Mouse (Mus musculus) kidney, postnatal 0 days (tissue): ENCODE results near the gene Slc4a8. TPM values are rescaled to one million over a fixed set of nuclear protein-coding genes. Genes with fewer than 3 reads are reported as not detected.
A peak's percentile ranks its signal among the peaks of the same experiment; 100 is the strongest.

ENCODE experiments used
- ATAC-seq: fragments of 200-750 bp; cut with Nextera tagmentation; replicated peaks from 2 replicates; pipeline ENCODE4 v1.8.0; 2017; ENCODE audit warnings: low read depth, moderate number of reproducible peaks, moderate TSS enrichment, moderate library complexity; ENCODE audit not compliant: low FRiP score
- DNase-seq: peaks from one replicate; pipeline ENCODE4 v3.0.0-alpha.2; 2016; ENCODE audit warnings: low spot score
- H3K27ac ChIP-seq: fragments of 300-500 bp; sonication (generic); 2 replicates; pipeline ENCODE4 v1.5.1; 2014; ENCODE audit warnings: mild to moderate bottlenecking
- H3K27me3 ChIP-seq: fragments of 300-500 bp; sonication (generic); 2 replicates; pipeline ENCODE4 v1.6.1; 2014; ENCODE audit warnings: low read length, mixed read lengths; ENCODE audit not compliant: insufficient read depth
- H3K36me3 ChIP-seq: fragments of 300-500 bp; sonication (generic); 2 replicates; pipeline ENCODE4 v1.6.1; 2014; ENCODE audit warnings: low read length, mixed read lengths; ENCODE audit not compliant: insufficient read depth
- H3K4me1 ChIP-seq: fragments of 300-500 bp; sonication (generic); replicated peaks from 2 replicates; pipeline ENCODE4 v1.6.1; 2014; ENCODE audit warnings: antibody characterized with exemption, low read length, mixed read lengths; ENCODE audit not compliant: insufficient read depth
- H3K4me2 ChIP-seq: fragments of 300-500 bp; sonication (generic); 2 replicates; pipeline ENCODE4 v1.6.1; 2014; ENCODE audit warnings: mild to moderate bottlenecking, low read length, moderate library complexity, mixed read lengths
- H3K4me3 ChIP-seq: fragments of 300-500 bp; sonication (generic); replicated peaks from 2 replicates; pipeline ENCODE4 v1.5.1; 2014; ENCODE audit warnings: low read depth, low read length
- H3K9ac ChIP-seq: fragments of 300-500 bp; sonication (generic); 2 replicates; pipeline ENCODE4 v1.6.1; 2014; ENCODE audit warnings: low read depth, low read length
- H3K9me3 ChIP-seq: fragments of 300-500 bp; sonication (generic); replicated peaks from 2 replicates; pipeline ENCODE4 v1.6.1; 2016; ENCODE audit warnings: low read length, inconsistent platforms, mixed read lengths
- CTCF ChIP-seq: IDR thresholded peaks from 2 replicates; pipeline ENCODE4 v1.5.1; 2016; ENCODE audit warnings: antibody characterized with exemption, low read depth, mild to moderate bottlenecking, moderate library complexity
- WGBS: fragments of 180-500 bp; shearing (Covaris S2); extraction: QIAGEN DNeasy Blood & Tissue Kit; methylation state at CpG from one replicate; pipeline ENCODE4 v1.1.7; 2014; 5-methylcytosine and 5-hydroxymethylcytosine counted together
- polyA plus RNA-seq: library from polyadenylated mRNA; unstranded; fragments of >200 nt; fragmentation: Nextera tagmentation; extraction: Ambion mirVana; gene quantifications from 2 replicates; pipeline ENCODE4 v1.2.1, GENCODE M21; 2015

The Slc4a8 gene
- polyA plus RNA-seq, 1 experiment from 2014 or later: 7.5 TPM

- ATAC-seq (peak; percentile 76), DNase-seq (peak; percentile 70)
- 0 out of 2 replicates have a peak overlapping the region, but pooled peaks have one; percentile 61 for H3K9ac ChIP-seq
- peak; percentile 49; the same call in 1 of the 2 replicates for TF ChIP-seq CTCF
- peak overlapping the region; percentile 91 for H3K4me2 ChIP-seq
- H3K4me3 ChIP-seq: peak overlapping the region; percentile 35
- H3K9me3 ChIP-seq: no peaks in the 10 kb centered on the region
- no peaks in the 10 kb centered on the region for H3K36me3 ChIP-seq
- peaks cover 19% of the 10 kb centered on the region for H3K27me3 ChIP-seq
- 5% methylated on average over 34 of the region's 66 CpGs for WGBS
- H3K4me1 ChIP-seq: peaks cover 3% of the 10 kb centered on the region; the same call in 1 of the 2 replicates
- no peak overlapping the region for H3K27ac ChIP-seq
Observed at GRCm38 (mm10) chr15:100870001-100870774, 108.6 kb downstream of the Slc4a8 start.

GRCm38 (mm10) chr15:100870775-100871106 is 109.2 kb downstream of the Slc4a8 start:
- Histone ChIP-seq H3K27ac (no peak overlapping the region), H3K27me3 (peaks cover 19% of the 10 kb centered on the region)
- DNase-seq: peak; percentile 51

GRCm38 (mm10) chr15:100871107-100872011 is 109.8 kb downstream of the Slc4a8 start:
- DNase-seq: no peak
- under 1% methylated on average over 47 of the region's 53 CpGs for WGBS
- no peak for TF ChIP-seq CTCF

More at GRCm38 (mm10) chr15:100870775-100871106, 109.2 kb downstream of the Slc4a8 start:
- Histone ChIP-seq H3K9me3 (no peaks in the 10 kb centered on the region), H3K9ac (peak overlapping the region; percentile 61), H3K4me2 (peak overlapping the region; percentile 91), H3K4me1 (peaks cover 3% of the 10 kb centered on the region; the same call in 1 of the 2 replicates), H3K4me3 (peak overlapping the region; percentile 68), H3K36me3 (no peaks in the 10 kb centered on the region)
- under 1% methylated on average over 36 of the region's 69 CpGs for WGBS
- ATAC-seq: peak; percentile 19; the same call in 1 of the 2 replicates
- TF ChIP-seq CTCF: no peak

GRCm38 (mm10) chr15:100873155-100873554 is 111.6 kb downstream of the Slc4a8 start:
- ATAC-seq (no peak; the same call in 1 of the 2 replicates), DNase-seq (peak; percentile 95)
- Histone ChIP-seq H3K4me1 (peaks cover 3% of the 10 kb centered on the region; the same call in 1 of the 2 replicates), H3K36me3 (no peaks in the 10 kb centered on the region), H3K4me2 (no peak overlapping the region), H3K9me3 (no peaks in the 10 kb centered on the region), H3K27me3 (peaks cover 19% of the 10 kb centered on the region), H3K4me3 (no peak overlapping the region), H3K27ac (no peak overlapping the region), H3K9ac (no peak overlapping the region)
- no peak for TF ChIP-seq CTCF
- 2% methylated on average over 16 of the region's 16 CpGs for WGBS

More at GRCm38 (mm10) chr15:100871107-100872011, 109.8 kb downstream of the Slc4a8 start:
- no peaks in the 10 kb centered on the region for H3K9me3 ChIP-seq
- no peaks in the 10 kb centered on the region for H3K36me3 ChIP-seq
- H3K4me3 ChIP-seq: peak overlapping the region; percentile 68
- ATAC-seq: peak; percentile 18; the same call in 1 of the 2 replicates
- peaks cover 19% of the 10 kb centered on the region for H3K27me3 ChIP-seq
- peaks cover 3% of the 10 kb centered on the region; the same call in 1 of the 2 replicates for H3K4me1 ChIP-seq
- H3K9ac ChIP-seq: peak overlapping the region; percentile 61
- H3K27ac ChIP-seq: no peak overlapping the region
- peak overlapping the region; percentile 91 for H3K4me2 ChIP-seq

Other genes with a start within 250 kb of the Slc4a8 start
- 28.6 and 29.1 TPM in 2 replicates for gene Tfcp2, start 209.7 kb upstream of the Slc4a8 start, polyA plus RNA-seq
- 9.5 and 9.7 TPM in 2 replicates for gene Pou6f1, start 161.8 kb upstream of the Slc4a8 start, polyA plus RNA-seq
- 327 and 349 TPM in 2 replicates for gene Dazap2, start 146.4 kb upstream of the Slc4a8 start, polyA plus RNA-seq
- gene Smagp, start 124.8 kb upstream of the Slc4a8 start, polyA plus RNA-seq: 83.7 and 92.0 TPM in 2 replicates
- gene Bin2, start 92.2 kb upstream of the Slc4a8 start, polyA plus RNA-seq: 0.93 and 0.97 TPM in 2 replicates
- 50.5 and 58.6 TPM in 2 replicates for gene Cela1, start 73.8 kb upstream of the Slc4a8 start, polyA plus RNA-seq
- 1.2 and 1.3 TPM in 2 replicates for gene Galnt6, start 32.4 kb upstream of the Slc4a8 start, polyA plus RNA-seq
- 5.9 and 8.3 TPM in 2 replicates for gene Scn8a, start 108.1 kb downstream of the Slc4a8 start, polyA plus RNA-seq